Mouse (Mus musculus): Measurements from ENCODE around the gene Tmem145. TPM values are rescaled to one million over a fixed set of nuclear protein-coding genes. Genes with fewer than 3 reads are reported as not detected.
A peak's percentile ranks its signal among the peaks of the same experiment; 100 is the strongest.

The Tmem145 gene
- polyA plus RNA-seq, 2 experiments, result not detected

- DNase-seq (ENCODE audit: low read depth in 3 of 3, low spot score in 3 of 3) (peak; percentile 47 to 57 (median 55)), ATAC-seq (ENCODE audit: insufficient read depth) (peak; percentile 50)
- Histone ChIP-seq H3K4me1 (replicated peaks; ENCODE audit: control insufficient read depth in 2 of 2, insufficient read depth in 2 of 2, low read length in 1 of 2) (no peaks in the 10 kb centered on the region), H3K4me2 (ENCODE audit: low read depth) (no peak overlapping the region), H3K9me3 (ENCODE audit: control insufficient read depth, low read length) (no peaks in the 10 kb centered on the region), H3K27me3 (ENCODE audit: control insufficient read depth, insufficient read depth, low read length) (no peaks in the 10 kb centered on the region), H3K36me3 (replicated peaks; ENCODE audit: control insufficient read depth, insufficient read depth, low read depth) (no peaks in the 10 kb centered on the region), H3K27ac (no peak overlapping the region), H3K9ac (replicated peaks) (no peak overlapping the region), H3K4me3 (ENCODE audit: insufficient read depth in 1 of 2, low read depth in 2 of 2, low read length in 2 of 2) (no peak overlapping the region)
- WGBS (ENCODE audit: insufficient replicate concordance), result 42% methylated on average over 16 of the region's 16 CpGs
- peak; percentile 95 for TF ChIP-seq CTCF (IDR thresholded peaks at IDR 0.05; ENCODE audit: low read depth)
- no peak for TF ChIP-seq EP300 (IDR thresholded peaks at IDR 0.05; ENCODE audit: low read depth)
Observed at GRCm38 (mm10) chr7:25333596-25334307, 27.8 kb downstream of the Tmem145 start.

- TF ChIP-seq EP300 (IDR thresholded peaks at IDR 0.05; ENCODE audit: low read depth) (no peak), CTCF (IDR thresholded peaks at IDR 0.05; ENCODE audit: low read depth) (0 out of 2 replicates have a peak, but pooled peaks have one; percentile 0)
- Histone ChIP-seq H3K36me3 (replicated peaks; ENCODE audit: control insufficient read depth, insufficient read depth, low read depth) (no peaks in the 10 kb centered on the region), H3K4me3 (ENCODE audit: insufficient read depth in 1 of 2, low read depth in 2 of 2, low read length in 2 of 2) (no peak overlapping the region), H3K27ac (no peak overlapping the region), H3K9me3 (ENCODE audit: control insufficient read depth, low read length) (no peaks in the 10 kb centered on the region), H3K9ac (replicated peaks) (no peak overlapping the region), H3K4me2 (ENCODE audit: low read depth) (no peak overlapping the region), H3K4me1 (replicated peaks; ENCODE audit: control insufficient read depth in 2 of 2, insufficient read depth in 2 of 2, low read length in 1 of 2) (no peaks in the 10 kb centered on the region), H3K27me3 (ENCODE audit: control insufficient read depth, insufficient read depth, low read length) (no peaks in the 10 kb centered on the region)
- WGBS (ENCODE audit: insufficient replicate concordance), result 69% methylated on average over 12 of the region's 12 CpGs
- ATAC-seq (ENCODE audit: insufficient read depth), result no peak
- DNase-seq (ENCODE audit: low read depth in 3 of 3, low spot score in 3 of 3), result no peak
Observed at GRCm38 (mm10) chr7:25334472-25334871, 28.6 kb downstream of the Tmem145 start.

- no peaks in the 10 kb centered on the region for H3K4me1 ChIP-seq (replicated peaks; ENCODE audit: control insufficient read depth in 2 of 2, insufficient read depth in 2 of 2, low read length in 1 of 2)
- H3K27ac ChIP-seq, result no peak overlapping the region
- H3K36me3 ChIP-seq (replicated peaks; ENCODE audit: control insufficient read depth, insufficient read depth, low read depth), result no peaks in the 10 kb centered on the region
- no peak for ATAC-seq (ENCODE audit: insufficient read depth)
- TF ChIP-seq CTCF (IDR thresholded peaks at IDR 0.05; ENCODE audit: low read depth), result no peak
- no peak for TF ChIP-seq EP300 (IDR thresholded peaks at IDR 0.05; ENCODE audit: low read depth)
- no peaks in the 10 kb centered on the region for H3K27me3 ChIP-seq (ENCODE audit: control insufficient read depth, insufficient read depth, low read length)
- H3K4me2 ChIP-seq (ENCODE audit: low read depth), result no peak overlapping the region
- no peaks in the 10 kb centered on the region for H3K9me3 ChIP-seq (ENCODE audit: control insufficient read depth, low read length)
- WGBS (ENCODE audit: insufficient replicate concordance), result 71% methylated on average over 9 of the region's 9 CpGs
- no peak overlapping the region for H3K4me3 ChIP-seq (ENCODE audit: insufficient read depth in 1 of 2, low read depth in 2 of 2, low read length in 2 of 2)
- no peak for DNase-seq (ENCODE audit: low read depth in 3 of 3, low spot score in 3 of 3)
- no peak overlapping the region for H3K9ac ChIP-seq (replicated peaks)
Observed at GRCm38 (mm10) chr7:25339329-25339728, 33.4 kb downstream of the Tmem145 start.

GRCm38 (mm10) chr7:25341000-25341784 is 35.3 kb downstream of the Tmem145 start:
- Histone ChIP-seq H3K9me3 (ENCODE audit: control insufficient read depth, low read length) (no peaks in the 10 kb centered on the region), H3K4me1 (replicated peaks; ENCODE audit: control insufficient read depth in 2 of 2, insufficient read depth in 2 of 2, low read length in 1 of 2) (no peaks in the 10 kb centered on the region), H3K9ac (replicated peaks) (no peak overlapping the region), H3K27me3 (ENCODE audit: control insufficient read depth, insufficient read depth, low read length) (no peaks in the 10 kb centered on the region), H3K4me2 (ENCODE audit: low read depth) (no peak overlapping the region), H3K27ac (no peak overlapping the region), H3K36me3 (replicated peaks; ENCODE audit: control insufficient read depth, insufficient read depth, low read depth) (no peaks in the 10 kb centered on the region), H3K4me3 (ENCODE audit: insufficient read depth in 1 of 2, low read depth in 2 of 2, low read length in 2 of 2) (no peak overlapping the region)
- TF ChIP-seq EP300 (IDR thresholded peaks at IDR 0.05; ENCODE audit: low read depth), result no peak
- TF ChIP-seq CTCF (IDR thresholded peaks at IDR 0.05; ENCODE audit: low read depth), result no peak
- ATAC-seq (ENCODE audit: insufficient read depth), result no peak
- 68% methylated on average over 20 of the region's 20 CpGs for WGBS (ENCODE audit: insufficient replicate concordance)
- no peak for DNase-seq (ENCODE audit: low read depth in 3 of 3, low spot score in 3 of 3)

GRCm38 (mm10) chr7:25348861-25349260 is 43.0 kb downstream of the Tmem145 start:
- ATAC-seq (ENCODE audit: insufficient read depth), result no peak
- H3K27ac ChIP-seq, result no peak overlapping the region

More at GRCm38 (mm10) chr7:25348861-25349260, 43.0 kb downstream of the Tmem145 start:
- H3K36me3 ChIP-seq (replicated peaks; ENCODE audit: control insufficient read depth, insufficient read depth, low read depth), result no peaks in the 10 kb centered on the region
- no peak overlapping the region for H3K4me2 ChIP-seq (ENCODE audit: low read depth)
- WGBS (ENCODE audit: insufficient replicate concordance), result 72% methylated on average over 8 of the region's 8 CpGs
- H3K27me3 ChIP-seq (ENCODE audit: control insufficient read depth, insufficient read depth, low read length), result no peaks in the 10 kb centered on the region
- H3K9me3 ChIP-seq (ENCODE audit: control insufficient read depth, low read length), result no peaks in the 10 kb centered on the region
- no peak for DNase-seq (ENCODE audit: low read depth in 3 of 3, low spot score in 3 of 3)
- H3K4me3 ChIP-seq (ENCODE audit: insufficient read depth in 1 of 2, low read depth in 2 of 2, low read length in 2 of 2), result no peak overlapping the region
- TF ChIP-seq CTCF (IDR thresholded peaks at IDR 0.05; ENCODE audit: low read depth), result no peak
- TF ChIP-seq EP300 (IDR thresholded peaks at IDR 0.05; ENCODE audit: low read depth), result no peak
- no peak overlapping the region for H3K9ac ChIP-seq (replicated peaks)
- no peaks in the 10 kb centered on the region for H3K4me1 ChIP-seq (replicated peaks; ENCODE audit: control insufficient read depth in 2 of 2, insufficient read depth in 2 of 2, low read length in 1 of 2)
